Mouse (Mus musculus): ENCODE measurements around the gene Dnah9. TPM values are rescaled to one million over a fixed set of nuclear protein-coding genes. Genes with fewer than 3 reads are reported as not detected.

Dnah9 gene
- polyA plus RNA-seq, 1 experiment from 2014 or later, result 3.3 TPM

DNA sequence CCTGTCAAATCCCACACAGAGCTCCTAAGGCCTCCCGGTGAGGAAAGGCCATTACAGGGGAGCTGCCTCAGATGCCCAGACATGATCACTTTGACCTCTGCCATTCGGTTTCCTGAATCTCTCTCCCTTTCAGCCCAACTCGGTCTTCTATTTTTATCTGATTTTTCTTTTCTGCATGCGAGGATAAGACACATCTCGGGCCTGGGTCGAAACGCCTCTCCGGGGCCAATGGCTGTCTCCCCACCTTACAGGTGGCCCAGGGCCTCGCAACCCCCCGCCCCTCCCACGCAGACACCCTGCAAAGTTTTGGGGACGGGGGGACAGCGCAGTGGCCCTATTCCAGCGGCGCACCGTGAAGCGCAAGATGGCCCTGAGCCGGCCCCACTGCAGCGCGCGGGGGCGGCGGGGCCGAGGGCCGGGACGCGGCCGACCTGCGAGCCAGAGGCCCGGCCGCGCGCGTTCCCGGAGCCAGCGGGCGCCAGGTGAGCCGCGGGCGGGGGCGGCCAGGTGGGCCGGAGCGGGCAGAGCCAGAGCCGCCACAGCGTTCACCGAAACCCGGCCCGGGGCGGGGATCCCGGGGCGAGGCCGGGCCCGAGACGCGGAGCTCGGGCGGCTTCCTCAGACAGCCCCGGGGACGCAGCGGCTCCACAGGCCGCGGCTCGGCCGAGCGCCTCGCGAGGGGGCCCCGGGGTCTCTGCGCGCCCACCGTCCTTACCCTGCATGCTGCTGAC lies 380.8 kb downstream of the Dnah9 start:
- under 1% methylated on average over 69 of the region's 71 CpGs for WGBS
- Histone ChIP-seq H3K9me3 (ENCODE audit: control insufficient read depth, low read length) (no peaks in the 10 kb centered on the region), H3K27ac (peak overlapping the region; percentile 90), H3K4me2 (replicated peaks) (peak overlapping the region; percentile 75), H3K4me3 (replicated peaks; ENCODE audit: low read length) (peak overlapping the region; percentile 89), H3K27me3 (ENCODE audit: control insufficient read depth, insufficient read depth, low read length) (no peaks in the 10 kb centered on the region), H3K4me1 (replicated peaks; ENCODE audit: control insufficient read depth, insufficient read depth, low read length) (peaks cover 17% of the 10 kb centered on the region), H3K36me3 (replicated peaks; ENCODE audit: control insufficient read depth, insufficient read depth) (no peaks in the 10 kb centered on the region), H3K9ac (peak overlapping the region; percentile 96)
- peak; percentile 27 for DNase-seq (ENCODE audit: low spot score)
- ATAC-seq (ENCODE audit: low FRiP score), result peak; percentile 88

- ATAC-seq (ENCODE audit: low FRiP score) (no peak), DNase-seq (ENCODE audit: low spot score) (no peak)
- Histone ChIP-seq H3K36me3 (replicated peaks; ENCODE audit: control insufficient read depth, insufficient read depth) (no peaks in the 10 kb centered on the region), H3K27me3 (ENCODE audit: control insufficient read depth, insufficient read depth, low read length) (no peaks in the 10 kb centered on the region), H3K4me1 (replicated peaks; ENCODE audit: control insufficient read depth, insufficient read depth, low read length) (peaks cover 17% of the 10 kb centered on the region), H3K27ac (no peak overlapping the region), H3K4me3 (replicated peaks; ENCODE audit: low read length) (no peak overlapping the region), H3K4me2 (replicated peaks) (peak overlapping the region; percentile 75), H3K9me3 (ENCODE audit: control insufficient read depth, low read length) (no peaks in the 10 kb centered on the region), H3K9ac (no peak overlapping the region)
- 91% methylated on average over 2 of the region's 2 CpGs for WGBS
Measured at GRCm38 (mm10) chr11:65786160-65786559, 382.2 kb downstream of the Dnah9 start.

GRCm38 (mm10) chr11:65781596-65781995 lies 386.8 kb downstream of the Dnah9 start:
- Histone ChIP-seq H3K4me2 (replicated peaks) (no peak overlapping the region), H3K36me3 (replicated peaks; ENCODE audit: control insufficient read depth, insufficient read depth) (no peaks in the 10 kb centered on the region; the same call in none of the 2 replicates), H3K9me3 (ENCODE audit: control insufficient read depth, low read length) (no peaks in the 10 kb centered on the region), H3K4me3 (replicated peaks; ENCODE audit: low read length) (no peak overlapping the region), H3K27ac (no peak overlapping the region), H3K27me3 (ENCODE audit: control insufficient read depth, insufficient read depth, low read length) (no peaks in the 10 kb centered on the region), H3K4me1 (replicated peaks; ENCODE audit: control insufficient read depth, insufficient read depth, low read length) (peaks cover 10% of the 10 kb centered on the region), H3K9ac (no peak overlapping the region)
- DNase-seq (ENCODE audit: low spot score), result no peak
- ATAC-seq (ENCODE audit: low FRiP score), result no peak
- WGBS, result 87% methylated on average over 3 of the region's 3 CpGs
